Mouse (Mus musculus) ES-Bruce4 (cell line): ENCODE measurements around the gene Pimreg. TPM values are rescaled to one million over a fixed set of nuclear protein-coding genes. Genes with fewer than 3 reads are reported as not detected.

Experiments
- H3K27ac ChIP-seq: 2 replicates; pipeline ENCODE4 v1.5.1; 2012; ENCODE audit warnings: low read length, inconsistent platforms; ENCODE audit not compliant: insufficient read depth
- H3K27me3 ChIP-seq: 2 replicates; pipeline ENCODE4 v1.6.1; 2012; ENCODE audit warnings: mild to moderate bottlenecking, low read length, inconsistent platforms; ENCODE audit not compliant: control insufficient read depth, poor library complexity, insufficient read depth, severe bottlenecking
- H3K36me3 ChIP-seq: 2 replicates; pipeline ENCODE4 v1.6.1; 2012; ENCODE audit warnings: inconsistent platforms, mild to moderate bottlenecking, low read length, moderate library complexity; ENCODE audit not compliant: control insufficient read depth, poor library complexity, insufficient read depth, severe bottlenecking
- H3K4me1 ChIP-seq: one replicate; pipeline ENCODE4 v1.8.1; 2011; ENCODE audit warnings: low read length; ENCODE audit not compliant: control insufficient read depth, insufficient read depth
- H3K4me3 ChIP-seq: 2 replicates; pipeline ENCODE4 v1.5.1; 2011; ENCODE audit warnings: low read depth, mild to moderate bottlenecking, low read length
- H3K9ac ChIP-seq: 2 replicates; pipeline ENCODE4 v1.6.1; 2012; ENCODE audit warnings: low read depth, mild to moderate bottlenecking, inconsistent platforms; ENCODE audit not compliant: poor library complexity, severe bottlenecking
- H3K9me3 ChIP-seq: replicated peaks from 2 replicates; pipeline ENCODE4 v1.6.1; 2012; ENCODE audit warnings: mild to moderate bottlenecking, low read length, inconsistent platforms; ENCODE audit not compliant: control insufficient read depth, poor library complexity, insufficient read depth, severe bottlenecking
- CTCF ChIP-seq: IDR thresholded peaks from one replicate; pipeline ENCODE4 v1.8.1; 2011; ENCODE audit warnings: low read depth, low read length
- EP300 ChIP-seq: IDR thresholded peaks from 2 replicates; pipeline ENCODE4 v1.6.1; 2011; ENCODE audit warnings: low read depth, low read length; ENCODE audit not compliant: insufficient read depth
- POLR2A ChIP-seq: IDR thresholded peaks from one replicate; pipeline ENCODE4 v1.8.1; 2011; ENCODE audit warnings: low read length; ENCODE audit not compliant: insufficient read depth
- polyA plus RNA-seq: library from polyadenylated mRNA; stranded (reverse); fragments of >200 nt; gene quantifications from 2 replicates; pipeline ENCODE4 v1.2.4, GENCODE M21; 2011; ENCODE audit warnings: low read depth; ENCODE audit not compliant: missing spikeins, insufficient read depth, insufficient read length

Gene Pimreg
- polyA plus RNA-seq, 1 experiment: 43.6 TPM

GRCm38 (mm10) chr11:72070733-72071132, 28.9 kb downstream of the Pimreg start:
- H3K27me3 ChIP-seq: no peaks in the 10 kb centered on the region

GRCm38 (mm10) chr11:72072331-72072905, 30.6 kb downstream of the Pimreg start:
- no peak for TF ChIP-seq EP300
- TF ChIP-seq CTCF: no peak
- TF ChIP-seq POLR2A: no peak
- Histone ChIP-seq H3K27ac (no peak overlapping the region), H3K4me3 (no peak overlapping the region), H3K9ac (no peak overlapping the region), H3K36me3 (no peaks in the 10 kb centered on the region), H3K9me3 (no peaks in the 10 kb centered on the region), H3K4me1 (no peaks in the 10 kb centered on the region), H3K27me3 (no peaks in the 10 kb centered on the region)

More at GRCm38 (mm10) chr11:72070733-72071132, 28.9 kb downstream of the Pimreg start:
- H3K36me3 ChIP-seq: no peaks in the 10 kb centered on the region
- no peak overlapping the region for H3K27ac ChIP-seq
- no peak overlapping the region for H3K4me3 ChIP-seq
- no peaks in the 10 kb centered on the region for H3K9me3 ChIP-seq
- TF ChIP-seq CTCF: no peak
- TF ChIP-seq EP300: no peak
- no peak for TF ChIP-seq POLR2A
- no peaks in the 10 kb centered on the region for H3K4me1 ChIP-seq
- H3K9ac ChIP-seq: no peak overlapping the region

- Histone ChIP-seq H3K9ac (no peak overlapping the region), H3K4me3 (no peak overlapping the region), H3K27ac (no peak overlapping the region), H3K27me3 (no peaks in the 10 kb centered on the region), H3K9me3 (no peaks in the 10 kb centered on the region), H3K4me1 (no peaks in the 10 kb centered on the region), H3K36me3 (no peaks in the 10 kb centered on the region)
- no peak for TF ChIP-seq CTCF
- no peak for TF ChIP-seq EP300
- TF ChIP-seq POLR2A: no peak
Measured at GRCm38 (mm10) chr11:72074230-72074629, 32.4 kb downstream of the Pimreg start.

GRCm38 (mm10) chr11:72078056-72078455, 36.2 kb downstream of the Pimreg start:
- no peak overlapping the region for H3K4me3 ChIP-seq
- H3K27me3 ChIP-seq: no peaks in the 10 kb centered on the region
- no peak overlapping the region for H3K27ac ChIP-seq
- TF ChIP-seq CTCF (peak; percentile 10), POLR2A (no peak)
- H3K36me3 ChIP-seq: no peaks in the 10 kb centered on the region
- no peak overlapping the region for H3K9ac ChIP-seq
- no peaks in the 10 kb centered on the region for H3K4me1 ChIP-seq
- no peaks in the 10 kb centered on the region for H3K9me3 ChIP-seq

DNA sequence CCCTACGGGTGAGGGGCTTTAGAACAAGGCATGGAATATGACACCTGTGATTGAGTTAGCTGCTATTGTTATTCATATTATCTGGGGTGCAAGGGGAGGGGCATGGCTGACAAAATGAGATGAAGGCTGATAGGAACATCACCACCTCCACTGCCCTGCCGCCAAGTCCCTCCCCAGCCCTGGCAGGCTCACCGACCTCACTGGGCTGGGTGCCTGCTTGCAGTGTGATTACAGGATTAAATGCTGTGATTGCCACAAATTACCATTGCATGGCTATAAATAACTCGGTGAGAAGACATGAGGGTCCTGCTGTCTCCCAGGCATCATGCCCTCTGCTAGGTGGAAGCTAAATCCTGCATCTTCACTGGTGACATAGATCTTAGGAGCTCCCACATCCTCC, 36.8 kb downstream of the Pimreg start:
- no peak overlapping the region for H3K4me3 ChIP-seq
- no peaks in the 10 kb centered on the region for H3K36me3 ChIP-seq
- no peaks in the 10 kb centered on the region for H3K4me1 ChIP-seq
- no peaks in the 10 kb centered on the region for H3K9me3 ChIP-seq
- no peak overlapping the region for H3K9ac ChIP-seq
- no peak overlapping the region for H3K27ac ChIP-seq
- H3K27me3 ChIP-seq: no peaks in the 10 kb centered on the region
- no peak for TF ChIP-seq EP300
- no peak for TF ChIP-seq CTCF
- TF ChIP-seq POLR2A: no peak

- no peak overlapping the region for H3K4me3 ChIP-seq
- no peak overlapping the region for H3K9ac ChIP-seq
- H3K9me3 ChIP-seq: no peaks in the 10 kb centered on the region
- H3K4me1 ChIP-seq: no peaks in the 10 kb centered on the region
- H3K36me3 ChIP-seq: no peaks in the 10 kb centered on the region
- no peaks in the 10 kb centered on the region for H3K27me3 ChIP-seq
- no peak for TF ChIP-seq EP300
- TF ChIP-seq CTCF: no peak
- TF ChIP-seq POLR2A: no peak
- H3K27ac ChIP-seq: no peak overlapping the region
Measured at GRCm38 (mm10) chr11:72080461-72080860, 38.6 kb downstream of the Pimreg start.
